Mouse (Mus musculus) left cerebral cortex, postnatal 36 days (tissue): ENCODE measurements at regions not wholly inside any gene's neighbourhood (a gene's known extent, or its start where the extent isn't known, plus 50 kb on each side); places are given as distances from the start of the nearest gene placed in this dataset.

ENCODE experiments used
- DNase-seq, 2 experiments: peaks; one replicate each; pipeline ENCODE4 v3.0.0; 2021 to 2022; ENCODE audit warnings: low spot score in 2 of 2, mixed read lengths in 1 of 2
- intact Hi-C: fragments of 180-260 bp; cut with DNase I; formaldehyde crosslinking; loops from one replicate; pipeline ENCODE4 v1.15.1; 2025

- intact Hi-C loops = no loop called here
- DNase-seq = no peak
Observed at GRCm38 (mm10) chr11:114122175-114122574, 55.3 kb upstream of the Sdk2 start.

DNA sequence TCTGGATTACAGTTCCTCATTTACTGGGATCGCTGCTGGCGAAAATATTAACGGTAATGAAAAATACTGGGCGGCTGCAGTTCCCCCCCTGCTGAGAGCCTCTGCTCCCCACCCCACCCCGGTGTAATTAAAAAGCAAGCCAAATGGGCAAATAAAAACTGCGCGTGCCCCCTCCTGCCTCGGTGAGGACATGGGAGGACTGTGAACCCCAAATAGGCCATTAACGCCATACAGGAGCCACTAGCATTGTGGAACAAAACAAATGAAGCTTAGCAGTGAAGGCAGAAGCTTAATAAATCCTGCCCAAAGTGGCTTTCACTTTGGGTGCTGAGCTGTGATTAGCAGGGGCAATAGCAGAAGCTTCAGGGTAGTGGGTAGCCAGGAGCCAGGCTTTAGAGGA lies 52.3 kb upstream of the Sdk2 start:
- intact Hi-C loops = no loop called here
- no peak for DNase-seq
